Mouse (Mus musculus) embryonic fibroblast, embryonic 13.5 days (primary cell): ENCODE measurements at regions not wholly inside any gene's neighbourhood (a gene's known extent, or its start where the extent isn't known, plus 50 kb on each side); places are given as distances from the start of the nearest gene placed in this dataset.

ENCODE experiments used
- CTCF ChIP-seq: IDR thresholded peaks from 2 replicates; pipeline ENCODE4 v1.5.1; 2011; ENCODE audit warnings: mild to moderate bottlenecking, control low read depth, low read length, moderate library complexity, borderline replicate concordance; ENCODE audit not compliant: insufficient read depth
- POLR2A ChIP-seq: IDR thresholded peaks from 2 replicates; pipeline ENCODE4 v1.6.1; 2011; ENCODE audit warnings: low read depth, mild to moderate bottlenecking, control low read depth, low read length, moderate library complexity

GRCm38 (mm10) chr8:26756452-26756851, 220.7 kb upstream of the Zfp703 start:
- TF ChIP-seq CTCF = no peak
- TF ChIP-seq POLR2A = no peak
